Mouse (Mus musculus): Measurements from ENCODE around the gene Gpr108.
A peak's percentile ranks its signal among the peaks of the same experiment; 100 is the strongest.

Gpr108 gene

GRCm38 (mm10) chr17:57271301-57271700, 23.1 kb upstream of the Gpr108 start:
- DNase-seq (ENCODE audit: low read depth, low spot score), result no peak

GRCm38 (mm10) chr17:57267556-57268126, 19.4 kb upstream of the Gpr108 start:
- DNase-seq (ENCODE audit: low read depth, low spot score), result no peak

- peak; percentile 74 for DNase-seq (ENCODE audit: low read depth, low spot score)
Measured at GRCm38 (mm10) chr17:57264972-57265945, 17.0 kb upstream of the Gpr108 start.

- DNase-seq (ENCODE audit: low read depth, low spot score), result no peak
Measured at GRCm38 (mm10) chr17:57264164-57264563, 15.9 kb upstream of the Gpr108 start.

GRCm38 (mm10) chr17:57262901-57263550, 14.8 kb upstream of the Gpr108 start:
- no peak for DNase-seq (ENCODE audit: low read depth, low spot score)

- peak; percentile 50 for DNase-seq (ENCODE audit: low read depth, low spot score)
Measured at GRCm38 (mm10) chr17:57261796-57262195, 13.6 kb upstream of the Gpr108 start.

GRCm38 (mm10) chr17:57261286-57261685, 13.0 kb upstream of the Gpr108 start:
- DNase-seq (ENCODE audit: low read depth, low spot score), result no peak

- no peak for DNase-seq (ENCODE audit: low read depth, low spot score)
Measured at GRCm38 (mm10) chr17:57260351-57260750, 12.1 kb upstream of the Gpr108 start.

- no peak for DNase-seq (ENCODE audit: low read depth, low spot score)
Measured at GRCm38 (mm10) chr17:57259742-57260141, 11.5 kb upstream of the Gpr108 start.

GRCm38 (mm10) chr17:57258191-57258590, 9.9 kb upstream of the Gpr108 start:
- DNase-seq (ENCODE audit: low read depth, low spot score), result no peak

- no peak for DNase-seq (ENCODE audit: low read depth, low spot score)
Measured at GRCm38 (mm10) chr17:57256921-57257485, 8.8 kb upstream of the Gpr108 start.

GRCm38 (mm10) chr17:57255354-57255753, 7.1 kb upstream of the Gpr108 start:
- DNase-seq (ENCODE audit: low read depth, low spot score), result no peak

GRCm38 (mm10) chr17:57253306-57253705, 5.1 kb upstream of the Gpr108 start:
- DNase-seq (ENCODE audit: low read depth, low spot score), result no peak

- DNase-seq (ENCODE audit: low read depth, low spot score), result no peak
Measured at GRCm38 (mm10) chr17:57251431-57251830, 3.2 kb upstream of the Gpr108 start.

GRCm38 (mm10) chr17:57250461-57251160, 2.4 kb upstream of the Gpr108 start:
- DNase-seq (ENCODE audit: low read depth, low spot score), result peak; percentile 65

GRCm38 (mm10) chr17:57249186-57250181, 1.2 kb upstream of the Gpr108 start, which contains the start of gene Trip10:
Gene Trip10 (plus strand): TSS chr17:57249455.
- DNase-seq (ENCODE audit: low read depth, low spot score), result peak; percentile 90

- peak; percentile 17 for DNase-seq (ENCODE audit: low read depth, low spot score)
Measured at GRCm38 (mm10) chr17:57248771-57249170, 525 bp upstream of the Gpr108 start.

- peak; percentile 100 for DNase-seq (ENCODE audit: low read depth, low spot score)
Measured at GRCm38 (mm10) chr17:57247393-57248200, 649 bp downstream of the Gpr108 start.

Data from ES-CJ7 (cell line).